Mouse (Mus musculus): ENCODE measurements around the gene Cyp2b23. TPM values are rescaled to one million over a fixed set of nuclear protein-coding genes. Genes with fewer than 3 reads are reported as not detected.

Gene Cyp2b23
- polyA plus RNA-seq, 1 experiment from 2014 or later: not detected

Other genes with a start within 250 kb of the Cyp2b23 start
- not detected in 2 replicates for gene Nlrp9a, start 151.4 kb downstream of the Cyp2b23 start, polyA plus RNA-seq (2014; fragmentation: Nextera tagmentation; extraction: Ambion mirVana)
- gene Vmn1r185, start 68.0 kb downstream of the Cyp2b23 start, polyA plus RNA-seq (2014; fragmentation: Nextera tagmentation; extraction: Ambion mirVana): not detected in 2 replicates
- not detected in 2 replicates for gene Cyp2b19, start 70.7 kb upstream of the Cyp2b23 start, polyA plus RNA-seq (2014; fragmentation: Nextera tagmentation; extraction: Ambion mirVana)
- gene Cyp2g1, start 122.5 kb upstream of the Cyp2b23 start, polyA plus RNA-seq (2014; fragmentation: Nextera tagmentation; extraction: Ambion mirVana): not detected in 2 replicates
- not detected in 2 replicates for gene Cyp2a5, start 148.9 kb upstream of the Cyp2b23 start, polyA plus RNA-seq (2014; fragmentation: Nextera tagmentation; extraction: Ambion mirVana)

Data from neural tube, embryonic 11.5 days (tissue).